Mouse (Mus musculus) E14TG2a.4 (cell line): ENCODE results near the gene Hnrnpa3.

Experiments
- CTCF ChIP-seq: conservative IDR thresholded peaks from 2 replicates; pipeline ENCODE4 v1.5.1; 2014; ENCODE audit warnings: low read length
- NANOG ChIP-seq: IDR thresholded peaks from 2 replicates; pipeline ENCODE4 v1.6.1; 2014; ENCODE audit warnings: borderline replicate concordance, low read length, mixed read lengths
- POU5F1 ChIP-seq: IDR thresholded peaks from 2 replicates; pipeline ENCODE4 v1.6.1; 2014; ENCODE audit warnings: low read length, borderline replicate concordance

- TF ChIP-seq CTCF (no peak), POU5F1 (no peak), NANOG (no peak)
Observed at GRCm38 (mm10) chr2:75633381-75633780, 25.7 kb upstream of the Hnrnpa3 start.
